Mouse (Mus musculus) embryonic facial prominence, embryonic 11.5 days (tissue): ENCODE results near the gene Mta2. TPM values are rescaled to one million over a fixed set of nuclear protein-coding genes. Genes with fewer than 3 reads are reported as not detected.

Experiments
- ATAC-seq: fragments of 200-750 bp; cut with Nextera tagmentation; replicated peaks from 2 replicates; pipeline ENCODE4 v1.8.0; 2017; ENCODE audit warnings: low read depth; ENCODE audit not compliant: insufficient number of reproducible peaks, low FRiP score, low TSS enrichment
- DNase-seq: peaks from one replicate; pipeline ENCODE4 v3.0.0-alpha.2; 2015; ENCODE audit warnings: low spot score
- H3K27ac ChIP-seq: fragments of 300-500 bp; sonication (generic); replicated peaks from 2 replicates; pipeline ENCODE4 v1.5.1; 2014; ENCODE audit warnings: mild to moderate bottlenecking, low read depth, low read length, control low read depth
- H3K27me3 ChIP-seq: fragments of 300-500 bp; sonication (generic); 2 replicates; pipeline ENCODE4 v1.6.1; 2014; ENCODE audit warnings: mild to moderate bottlenecking, low read length, moderate library complexity, mixed read lengths; ENCODE audit not compliant: control insufficient read depth, insufficient read depth
- H3K36me3 ChIP-seq: fragments of 300-500 bp; sonication (generic); replicated peaks from 2 replicates; pipeline ENCODE4 v1.6.1; 2014; ENCODE audit warnings: low read depth, mild to moderate bottlenecking, low read length, moderate library complexity, mixed read lengths; ENCODE audit not compliant: control insufficient read depth, insufficient read depth
- H3K4me1 ChIP-seq: fragments of 300-500 bp; sonication (generic); 2 replicates; pipeline ENCODE4 v1.6.1; 2014; ENCODE audit warnings: low read length, mixed read lengths; ENCODE audit not compliant: control insufficient read depth, insufficient read depth
- H3K4me2 ChIP-seq: fragments of 300-500 bp; sonication (generic); 2 replicates; pipeline ENCODE4 v1.6.1; 2014; ENCODE audit warnings: low read depth, mild to moderate bottlenecking, control low read depth, low read length, moderate library complexity
- H3K4me3 ChIP-seq: fragments of 300-500 bp; sonication (generic); 2 replicates; pipeline ENCODE4 v1.5.1; 2014; ENCODE audit warnings: low read depth, low read length, control low read depth
- H3K9ac ChIP-seq: fragments of 300-500 bp; sonication (generic); replicated peaks from 2 replicates; pipeline ENCODE4 v1.6.1; 2014; ENCODE audit warnings: mild to moderate bottlenecking, control low read depth, low read length
- H3K9me3 ChIP-seq: fragments of 300-500 bp; sonication (generic); replicated peaks from 2 replicates; pipeline ENCODE4 v1.6.1; 2016; ENCODE audit warnings: mild to moderate bottlenecking, low read length, inconsistent platforms, mixed read lengths; ENCODE audit not compliant: control insufficient read depth
- WGBS: fragments of 180-500 bp; shearing (Covaris S2); extraction: QIAGEN DNeasy Blood & Tissue Kit; methylation state at CpG from one replicate; pipeline ENCODE4 v1.1.7; 2014; 5-methylcytosine and 5-hydroxymethylcytosine counted together
- polyA plus RNA-seq: library from polyadenylated mRNA; unstranded; fragments of >200 nt; fragmentation: Nextera tagmentation; extraction: Ambion mirVana; gene quantifications from 2 replicates; pipeline ENCODE4 v1.2.1, GENCODE M21; 2014

Gene Mta2
- polyA plus RNA-seq, 1 experiment from 2014 or later: 57.5 TPM

- no peaks in the 10 kb centered on the region for H3K9me3 ChIP-seq
- H3K36me3 ChIP-seq: no peaks in the 10 kb centered on the region
- H3K9ac ChIP-seq: no peak overlapping the region
- no peak for DNase-seq
- no peak overlapping the region for H3K27ac ChIP-seq
- H3K4me3 ChIP-seq: no peak overlapping the region
- H3K4me1 ChIP-seq: no peaks in the 10 kb centered on the region; the same call in 1 of the 2 replicates
- no peaks in the 10 kb centered on the region for H3K27me3 ChIP-seq
- 81% methylated on average over 13 of the region's 13 CpGs for WGBS
- no peak overlapping the region for H3K4me2 ChIP-seq
- no peak for ATAC-seq
Measured at GRCm38 (mm10) chr19:8991871-8992735, 50.4 kb downstream of the Mta2 start.

GRCm38 (mm10) chr19:8992769-8993624 lies 51.3 kb downstream of the Mta2 start:
- ATAC-seq: no peak
- H3K4me2 ChIP-seq: no peak overlapping the region
- WGBS: 31% methylated on average over 12 of the region's 12 CpGs
- H3K4me1 ChIP-seq: no peaks in the 10 kb centered on the region; the same call in 1 of the 2 replicates
- no peaks in the 10 kb centered on the region for H3K36me3 ChIP-seq
- no peaks in the 10 kb centered on the region for H3K9me3 ChIP-seq
- H3K27ac ChIP-seq: no peak overlapping the region
- no peak overlapping the region for H3K9ac ChIP-seq
- H3K4me3 ChIP-seq: no peak overlapping the region
- H3K27me3 ChIP-seq: no peaks in the 10 kb centered on the region
- DNase-seq: peak; percentile 81

DNA sequence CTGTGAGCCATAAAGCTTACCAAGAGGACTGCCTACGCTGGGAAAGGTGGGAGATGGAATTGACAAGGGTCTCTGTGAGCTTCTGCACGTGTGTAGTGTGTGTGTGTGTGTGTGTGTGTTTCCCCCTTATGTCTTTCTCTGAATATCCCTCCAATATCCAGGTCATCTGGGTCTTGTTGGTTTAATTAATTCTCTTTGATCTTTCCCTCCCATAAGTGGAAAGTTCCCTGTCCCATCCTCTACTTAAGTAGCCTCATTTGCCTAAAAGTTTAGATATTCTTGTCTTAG lies 51.9 kb downstream of the Mta2 start:
- Histone ChIP-seq H3K9ac (no peak overlapping the region), H3K27me3 (no peaks in the 10 kb centered on the region), H3K9me3 (no peaks in the 10 kb centered on the region), H3K4me3 (no peak overlapping the region), H3K36me3 (no peaks in the 10 kb centered on the region), H3K4me2 (no peak overlapping the region), H3K4me1 (no peaks in the 10 kb centered on the region; the same call in 1 of the 2 replicates), H3K27ac (no peak overlapping the region)
- no peak for DNase-seq
- ATAC-seq: no peak
- 54% methylated on average over 2 of the region's 2 CpGs for WGBS

DNA sequence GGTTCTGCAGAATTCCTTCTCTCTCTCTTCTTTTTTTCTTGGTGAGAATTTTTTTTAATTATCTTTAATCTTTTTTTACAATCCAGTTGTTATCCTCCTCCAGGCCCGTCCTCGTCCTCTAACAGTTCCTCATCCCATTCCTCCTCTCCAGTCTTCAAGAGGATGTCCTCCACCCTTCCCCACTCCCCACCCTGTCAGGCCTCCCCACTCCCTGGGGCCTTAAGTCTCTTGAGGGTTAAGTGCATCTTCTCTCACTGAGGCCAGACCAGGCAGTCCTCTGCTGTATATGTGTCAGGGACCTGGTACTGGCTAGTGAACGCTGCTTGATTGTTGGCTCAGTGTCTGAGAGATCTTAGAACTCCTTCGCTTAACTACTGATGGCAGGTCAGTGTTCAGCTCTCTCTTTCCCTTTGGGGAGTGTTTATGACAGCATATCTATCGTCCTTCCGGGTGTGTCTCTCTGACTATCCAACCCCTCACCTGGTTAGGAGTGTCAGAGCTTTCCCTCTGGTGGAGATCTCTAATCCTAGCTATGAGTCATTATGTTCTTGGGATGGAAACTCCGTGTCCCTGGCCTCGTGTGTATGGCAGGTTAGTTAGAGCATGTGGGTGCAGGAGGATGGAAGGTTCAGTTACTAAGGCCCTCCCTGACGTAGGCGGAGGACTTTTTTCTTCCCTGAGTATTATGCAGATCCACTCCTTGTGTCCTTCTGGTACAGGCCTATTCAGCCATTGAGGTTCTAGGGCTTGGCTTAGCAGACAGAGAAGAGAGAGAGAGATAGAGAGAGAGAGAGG lies 53.3 kb downstream of the Mta2 start:
- no peaks in the 10 kb centered on the region for H3K9me3 ChIP-seq
- H3K27ac ChIP-seq: no peak overlapping the region
- no peak overlapping the region for H3K4me3 ChIP-seq
- H3K9ac ChIP-seq: no peak overlapping the region
- no peaks in the 10 kb centered on the region; the same call in 1 of the 2 replicates for H3K4me1 ChIP-seq
- 80% methylated on average over 10 of the region's 10 CpGs for WGBS
- DNase-seq (no peak), ATAC-seq (no peak)
- no peaks in the 10 kb centered on the region for H3K36me3 ChIP-seq
- H3K27me3 ChIP-seq: no peaks in the 10 kb centered on the region
- no peak overlapping the region for H3K4me2 ChIP-seq

GRCm38 (mm10) chr19:8996601-8997000 lies 54.9 kb downstream of the Mta2 start:
- Histone ChIP-seq H3K9me3 (no peaks in the 10 kb centered on the region), H3K27me3 (no peaks in the 10 kb centered on the region), H3K4me2 (no peak overlapping the region), H3K9ac (no peak overlapping the region), H3K27ac (no peak overlapping the region), H3K4me1 (no peaks in the 10 kb centered on the region; the same call in 1 of the 2 replicates), H3K36me3 (no peaks in the 10 kb centered on the region), H3K4me3 (no peak overlapping the region)
- ATAC-seq (no peak), DNase-seq (no peak)
- 85% methylated on average over 6 of the region's 6 CpGs for WGBS

- no peaks in the 10 kb centered on the region for H3K9me3 ChIP-seq
Measured at GRCm38 (mm10) chr19:8997546-8997945, 55.9 kb downstream of the Mta2 start.

DNA sequence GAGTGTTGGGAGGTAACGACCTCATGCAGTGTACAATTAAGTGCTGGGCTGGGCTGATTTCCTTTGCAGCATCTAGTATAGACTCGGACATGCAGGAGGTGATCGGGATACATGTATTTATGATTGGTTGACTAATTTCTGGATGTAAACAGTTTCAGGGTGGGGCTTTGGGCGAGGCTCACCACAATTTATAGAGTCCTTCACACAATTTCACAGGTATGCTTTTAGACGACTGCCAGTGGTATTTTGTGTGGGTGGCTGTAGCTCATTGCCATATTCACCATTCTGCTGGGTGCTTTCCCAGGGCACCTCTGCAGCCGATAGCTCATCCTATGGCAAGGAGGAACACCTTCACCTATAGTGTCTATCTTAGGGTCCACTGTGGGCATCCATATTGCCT lies 56.9 kb downstream of the Mta2 start:
- Histone ChIP-seq H3K9ac (no peak overlapping the region), H3K36me3 (no peaks in the 10 kb centered on the region), H3K4me3 (no peak overlapping the region), H3K4me1 (no peaks in the 10 kb centered on the region), H3K4me2 (no peak overlapping the region), H3K9me3 (no peaks in the 10 kb centered on the region), H3K27me3 (no peaks in the 10 kb centered on the region), H3K27ac (no peak overlapping the region)
- DNase-seq: no peak
- no peak for ATAC-seq
- WGBS: 84% methylated on average over 6 of the region's 6 CpGs

More at GRCm38 (mm10) chr19:8997546-8997945, 55.9 kb downstream of the Mta2 start:
- H3K27me3 ChIP-seq: no peaks in the 10 kb centered on the region
- DNase-seq: peak; percentile 38
- no peak overlapping the region for H3K4me2 ChIP-seq
- 65% methylated on average over 4 of the region's 4 CpGs for WGBS
- H3K9ac ChIP-seq: no peak overlapping the region
- ATAC-seq: 0 out of 2 replicates have a peak, but pooled peaks have one; percentile 45
- no peak overlapping the region for H3K27ac ChIP-seq
- H3K4me1 ChIP-seq: no peaks in the 10 kb centered on the region; the same call in 1 of the 2 replicates
- H3K36me3 ChIP-seq: no peaks in the 10 kb centered on the region
- no peak overlapping the region for H3K4me3 ChIP-seq
